Mouse (Mus musculus) kidney, postnatal 14 days (tissue): ENCODE data around the gene Golt1b.
"Not testable (repeated sequence)": the region's sequence is repeated elsewhere in the genome, so short reads cannot be mapped to it uniquely, and the experiment has no call there.

Experiments
- DNase-seq: peaks from one replicate; pipeline ENCODE4 v3.0.0; 2022; ENCODE audit warnings: mixed read lengths

The Golt1b gene

GRCm38 (mm10) chr6:142387011-142387754 is at the start of gene Golt1b, which contains the start of gene Recql:
Gene Golt1b, plus strand, starts transcription at chr6:142387221.
Gene Recql, minus strand, starts transcription at chr6:142387087.
- peak; percentile 98 for DNase-seq

DNA sequence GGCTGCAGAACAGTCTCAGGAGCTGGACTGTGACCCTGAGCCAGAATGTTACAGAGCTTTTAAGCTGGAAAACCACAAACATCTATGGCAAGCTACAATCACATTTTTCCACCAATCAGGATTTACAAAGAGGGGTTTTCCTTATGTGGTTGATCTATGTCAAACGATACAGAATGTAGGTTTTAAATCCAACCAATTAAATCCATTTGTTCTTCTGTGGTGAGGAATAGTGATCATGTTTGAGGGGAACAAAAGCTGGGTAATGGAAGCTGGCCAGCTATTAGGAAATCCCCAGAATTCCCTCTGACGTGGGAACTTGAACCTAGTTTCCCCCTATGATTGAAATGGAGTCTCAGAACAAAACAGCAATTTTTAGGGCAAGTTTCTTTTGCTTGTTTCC is 48.1 kb upstream of the Golt1b start:
- DNase-seq = no peak

DNA sequence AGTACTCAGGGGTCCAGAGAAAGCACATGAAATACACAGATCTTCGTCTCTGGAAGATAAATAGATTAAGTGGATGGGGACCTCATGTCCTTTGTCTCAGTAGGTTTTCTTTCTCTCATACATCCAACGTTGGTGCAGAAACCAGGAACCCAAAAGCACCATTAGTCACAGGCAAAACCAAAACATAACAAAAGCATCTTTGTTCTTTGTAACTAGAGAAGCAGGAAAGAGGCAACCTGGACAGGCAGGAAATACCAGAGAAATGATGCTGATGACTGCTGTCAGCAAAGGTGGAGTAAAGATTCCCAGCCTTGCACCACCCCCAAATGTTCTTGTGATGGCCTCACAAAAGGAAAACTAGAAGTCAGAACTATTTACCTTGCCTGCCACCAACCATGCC is 47.4 kb upstream of the Golt1b start:
- DNase-seq = no peak

- DNase-seq = peak; percentile 48
Measured at GRCm38 (mm10) chr6:142343561-142343960, 43.5 kb upstream of the Golt1b start.

GRCm38 (mm10) chr6:142345440-142346038 is 41.5 kb upstream of the Golt1b start, which contains the start of gene Pyroxd1:
Gene Pyroxd1, plus strand, starts transcription at chr6:142345654.
- DNase-seq = peak; percentile 91

- no peak for DNase-seq
Measured at GRCm38 (mm10) chr6:142346181-142347110, 40.6 kb upstream of the Golt1b start.

GRCm38 (mm10) chr6:142347431-142348385 is 39.3 kb upstream of the Golt1b start:
- DNase-seq = peak; percentile 49

DNA sequence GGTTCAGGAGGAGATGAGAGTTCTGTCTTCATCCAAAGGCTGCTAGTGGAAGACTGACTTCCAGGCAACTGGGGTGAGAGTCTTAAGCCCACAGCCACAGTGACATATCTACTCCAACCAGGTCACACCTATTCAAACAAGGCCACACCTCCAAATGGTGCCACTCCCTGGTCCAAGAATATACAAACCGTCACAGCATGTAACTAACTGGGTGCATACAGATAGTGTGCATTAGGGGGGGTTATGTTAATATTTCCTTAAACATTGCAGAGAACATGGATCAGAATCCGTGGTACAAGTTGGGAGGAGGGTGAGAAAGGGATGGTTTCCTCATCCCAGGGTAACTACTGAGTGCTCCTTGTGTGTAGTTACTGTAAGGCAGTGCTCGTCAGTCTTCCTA is 34.9 kb upstream of the Golt1b start:
- DNase-seq = not testable (repeated sequence)

DNA sequence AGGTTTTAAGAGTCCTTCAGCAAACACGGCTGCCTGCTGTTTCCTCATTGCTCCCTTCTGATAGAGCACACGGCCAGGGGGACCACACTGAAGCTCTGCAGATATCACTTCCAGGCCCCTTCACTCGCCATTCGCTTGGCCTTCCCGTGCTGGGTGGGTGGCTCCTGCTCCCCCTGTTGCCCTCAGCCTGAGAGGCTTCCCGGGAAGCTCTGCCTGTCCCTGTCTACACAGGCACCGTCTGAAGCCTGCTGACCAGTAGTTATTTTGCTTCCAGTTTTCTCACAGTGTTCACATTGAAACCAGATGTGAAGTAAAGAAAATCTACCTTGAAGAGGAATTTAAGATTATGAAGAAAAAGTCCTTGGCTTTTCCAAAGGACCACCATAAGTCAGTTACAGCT is 29.9 kb upstream of the Golt1b start:
- no peak for DNase-seq

- no peak for DNase-seq
Measured at GRCm38 (mm10) chr6:142362036-142362435, 25.0 kb upstream of the Golt1b start.

- no peak for DNase-seq
Measured at GRCm38 (mm10) chr6:142363019-142363576, 23.9 kb upstream of the Golt1b start.

GRCm38 (mm10) chr6:142365742-142366472 is 21.1 kb upstream of the Golt1b start:
- no peak for DNase-seq

DNA sequence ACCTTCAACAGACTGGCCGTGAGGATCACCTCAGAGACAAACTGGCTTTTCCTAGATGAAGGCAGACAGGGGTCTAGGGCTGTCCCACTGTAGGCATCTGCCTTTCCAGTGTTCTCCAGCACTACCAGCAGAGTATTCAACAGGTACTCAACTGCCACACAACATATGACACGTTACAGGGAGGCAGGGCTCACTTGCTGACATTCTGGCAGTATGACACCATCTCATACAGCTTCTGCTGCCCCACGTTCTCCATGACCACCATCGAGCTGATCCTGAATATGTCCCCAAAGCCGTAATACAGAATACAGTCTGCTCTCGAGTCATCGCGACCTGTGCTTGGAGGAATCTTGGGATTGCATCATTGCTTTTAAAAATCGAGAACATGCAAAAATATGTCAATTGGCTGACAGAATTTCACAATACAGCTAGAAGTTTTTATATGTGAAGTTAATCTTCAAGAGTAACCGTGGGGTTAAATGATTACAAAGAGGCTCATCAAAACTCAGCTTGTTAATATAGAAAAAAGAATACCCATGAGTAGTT is 20.5 kb upstream of the Golt1b start:
- DNase-seq = no peak

- no peak for DNase-seq
Measured at GRCm38 (mm10) chr6:142367565-142367964, 19.5 kb upstream of the Golt1b start.

- no peak for DNase-seq
Measured at GRCm38 (mm10) chr6:142369568-142369967, 17.5 kb upstream of the Golt1b start.

- no peak for DNase-seq
Measured at GRCm38 (mm10) chr6:142377081-142377480, 9.9 kb upstream of the Golt1b start.

DNA sequence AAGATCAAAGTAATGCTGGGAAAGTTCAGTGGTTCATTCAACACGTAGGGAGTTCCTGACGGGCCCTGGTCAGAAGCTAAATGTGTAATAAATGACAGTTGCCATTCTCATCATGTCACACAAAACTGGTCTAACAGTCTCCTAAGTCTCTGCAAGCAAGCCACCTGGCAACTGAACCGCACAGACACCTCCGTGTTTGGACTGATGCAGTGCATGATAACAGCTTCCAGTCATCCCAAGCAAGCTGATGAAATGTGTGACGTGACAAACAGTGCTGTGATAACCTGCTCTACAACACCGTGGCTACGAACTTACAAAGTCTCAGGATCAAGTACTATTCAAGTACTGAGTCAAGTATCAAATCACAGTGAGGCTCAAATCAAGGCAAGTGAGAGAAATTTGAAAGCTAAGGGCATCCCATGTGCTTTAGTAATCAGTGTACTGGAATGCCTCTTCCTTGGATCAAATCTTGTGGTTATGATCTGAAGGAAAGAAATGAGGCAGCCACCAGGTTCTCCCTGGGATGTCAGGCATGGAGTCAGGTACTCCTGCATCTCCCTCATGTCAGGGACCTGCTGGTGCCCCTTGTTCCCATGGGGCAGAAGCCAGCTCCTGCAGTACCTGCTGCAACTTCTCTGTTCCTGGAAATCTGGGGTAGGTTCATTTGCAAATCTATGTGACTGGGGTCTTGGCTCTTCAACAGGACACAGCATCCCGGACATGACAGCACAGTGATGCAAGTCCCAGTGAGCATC is 8.3 kb upstream of the Golt1b start:
- DNase-seq = no peak

DNA sequence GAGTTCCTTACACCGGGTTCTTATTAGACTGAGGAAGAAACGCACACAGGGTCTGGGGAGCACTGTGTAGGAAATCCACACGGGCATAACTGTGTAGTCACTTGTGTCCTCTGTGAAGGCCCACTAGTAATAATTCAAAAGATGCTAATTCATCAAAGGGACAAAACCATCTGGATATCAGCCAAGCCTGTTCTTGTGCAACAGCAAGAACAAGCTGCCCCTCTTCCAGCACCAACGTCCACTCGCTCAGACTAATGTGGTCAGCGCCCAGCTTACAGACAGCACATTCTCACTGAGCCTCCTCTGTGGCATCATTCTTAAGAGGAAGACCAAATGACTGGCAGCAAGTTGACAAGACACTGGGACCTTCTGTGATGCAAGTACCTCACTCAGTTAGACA is 7.1 kb upstream of the Golt1b start:
- DNase-seq = no peak

GRCm38 (mm10) chr6:142381615-142382014 is 5.4 kb upstream of the Golt1b start:
- DNase-seq = no peak

- DNase-seq = no peak
Measured at GRCm38 (mm10) chr6:142384521-142384920, 2.5 kb upstream of the Golt1b start.
